Mouse (Mus musculus) CH12.LX (cell line): ENCODE results near the gene Klc4. TPM values are rescaled to one million over a fixed set of nuclear protein-coding genes. Genes with fewer than 3 reads are reported as not detected.
A peak's percentile ranks its signal among the peaks of the same experiment; 100 is the strongest.

ENCODE experiments used
- DNase-seq: peaks from one replicate; pipeline ENCODE4 v3.0.0-alpha.2; 2013; ENCODE audit errors: extremely low read depth
- H3K27ac ChIP-seq: 2 replicates; pipeline ENCODE4 v1.5.1; 2012; ENCODE audit warnings: low read depth, mild to moderate bottlenecking, control low read depth, moderate library complexity; ENCODE audit not compliant: insufficient read depth
- H3K27me3 ChIP-seq: replicated peaks from 2 replicates; pipeline ENCODE3; 2012; ENCODE audit warnings: inconsistent platforms
- H3K36me3 ChIP-seq, 2 experiments: replicated peaks in 1 of 2; 2 replicates each; pipeline versions ENCODE3 to v1.6.1; 2012; ENCODE audit warnings: inconsistent platforms in 1 of 2, low read length in 1 of 2, mild to moderate bottlenecking in 1 of 2, mixed read lengths in 1 of 2, moderate library complexity in 1 of 2; ENCODE audit not compliant: control insufficient read depth in 1 of 2, insufficient read depth in 1 of 2
- H3K4me1 ChIP-seq, 2 experiments: 2 replicates each; pipeline ENCODE4 v1.6.1; 2012; ENCODE audit warnings: inconsistent platforms in 1 of 2, moderate library complexity in 1 of 2; ENCODE audit not compliant: insufficient read depth in 2 of 2, control insufficient read depth in 1 of 2
- H3K4me2 ChIP-seq: 2 replicates; pipeline ENCODE4 v1.6.1; 2012; ENCODE audit warnings: low read depth, mild to moderate bottlenecking, control low read depth; ENCODE audit not compliant: poor library complexity, insufficient read depth, severe bottlenecking
- H3K4me3 ChIP-seq, 3 experiments: fragments of 150-350 bp in 1 of 3; sonication (generic) in 1 of 3; replicated peaks in 1 of 3; 2 replicates each; pipeline versions ENCODE3 to v1.5.1; 2011 to 2012; ENCODE audit warnings: low read depth in 2 of 3, low read length in 2 of 3, mild to moderate bottlenecking in 2 of 3, moderate library complexity in 2 of 3, control low read depth in 1 of 3, improper control_type of control experiment in 1 of 3, inconsistent platforms in 1 of 3, mixed read lengths in 1 of 3; ENCODE audit not compliant: poor library complexity in 1 of 3
- H3K79me2 ChIP-seq: replicated peaks from 2 replicates; pipeline ENCODE4 v1.6.1; 2012; ENCODE audit warnings: mild to moderate bottlenecking, moderate library complexity; ENCODE audit not compliant: control insufficient read depth, poor library complexity, insufficient read depth, severe bottlenecking; ENCODE audit errors: extremely low read depth
- H3K9ac ChIP-seq: 2 replicates; pipeline ENCODE4 v1.6.1; 2012; ENCODE audit warnings: low read depth, mild to moderate bottlenecking, control low read depth, moderate library complexity; ENCODE audit not compliant: insufficient read depth
- H3K9me3 ChIP-seq: replicated peaks from 2 replicates; pipeline ENCODE3; 2012; ENCODE audit warnings: low read length, inconsistent platforms, mixed read lengths
- CHD1 ChIP-seq: IDR thresholded peaks from 2 replicates; pipeline ENCODE4 v1.6.1; 2012; ENCODE audit warnings: low read depth, low read length, improper control_type of control experiment, inconsistent platforms
- ELF1 ChIP-seq: IDR thresholded peaks from 2 replicates; pipeline ENCODE4 v1.6.1; 2014; ENCODE audit warnings: low read depth, mild to moderate bottlenecking, inconsistent platforms, low read length, improper control_type of control experiment
- EP300 ChIP-seq: IDR thresholded peaks from 2 replicates; pipeline ENCODE4 v1.6.1; 2011; ENCODE audit warnings: low read length, improper control_type of control experiment
- ETS1 ChIP-seq: conservative IDR thresholded peaks from 2 replicates; pipeline ENCODE4 v1.6.1; 2012; ENCODE audit warnings: low read depth, mild to moderate bottlenecking, inconsistent platforms, low read length, improper control_type of control experiment, moderate library complexity
- IRF4 ChIP-seq: IDR thresholded peaks from 2 replicates; pipeline ENCODE4 v1.6.1; 2014; ENCODE audit warnings: low read depth, mild to moderate bottlenecking, inconsistent platforms, low read length, improper control_type of control experiment
- MAFK ChIP-seq: IDR thresholded peaks from 2 replicates; pipeline ENCODE4 v1.6.1; 2011; ENCODE audit warnings: low read length, improper control_type of control experiment; ENCODE audit not compliant: insufficient replicate concordance
- MAX ChIP-seq: IDR thresholded peaks from 2 replicates; pipeline ENCODE4 v1.6.1; 2011; ENCODE audit warnings: low read length, improper control_type of control experiment
- MEF2A ChIP-seq: IDR thresholded peaks from 2 replicates; pipeline ENCODE4 v1.6.1; 2014; ENCODE audit warnings: low read depth, mild to moderate bottlenecking, inconsistent platforms, low read length, improper control_type of control experiment, borderline replicate concordance
- MXI1 ChIP-seq: IDR thresholded peaks from 2 replicates; pipeline ENCODE4 v1.6.1; 2011; ENCODE audit warnings: mild to moderate bottlenecking, low read depth, low read length, improper control_type of control experiment
- MYC ChIP-seq: IDR thresholded peaks from 2 replicates; pipeline ENCODE4 v1.6.1; 2011; ENCODE audit warnings: low read depth, mild to moderate bottlenecking, improper control_type of control experiment, low read length
- POLR2A ChIP-seq: IDR thresholded peaks from 2 replicates; pipeline ENCODE4 v1.6.1; 2011; ENCODE audit warnings: low read depth, mild to moderate bottlenecking, improper control_type of control experiment, low read length
- POLR2AphosphoS2 ChIP-seq: IDR thresholded peaks from 2 replicates; pipeline ENCODE4 v1.6.1; 2011; ENCODE audit warnings: low read depth, low read length, improper control_type of control experiment
- SIN3A ChIP-seq: IDR thresholded peaks from 2 replicates; pipeline ENCODE4 v1.6.1; 2012; ENCODE audit warnings: low read length, improper control_type of control experiment, inconsistent platforms
- SMC3 ChIP-seq: IDR thresholded peaks from 2 replicates; pipeline ENCODE4 v1.6.1; 2011; ENCODE audit warnings: low read depth, low read length, improper control_type of control experiment
- TCF12 ChIP-seq: IDR thresholded peaks from 2 replicates; pipeline ENCODE4 v1.6.1; 2014; ENCODE audit warnings: low read depth, mild to moderate bottlenecking, inconsistent platforms, low read length, improper control_type of control experiment
- USF1 ChIP-seq: IDR thresholded peaks from 2 replicates; pipeline ENCODE4 v1.6.1; 2014; ENCODE audit warnings: low read depth, mild to moderate bottlenecking, inconsistent platforms, low read length, improper control_type of control experiment
- ZC3H11A ChIP-seq: IDR thresholded peaks from 2 replicates; pipeline ENCODE4 v1.6.1; 2012; ENCODE audit warnings: low read depth, mild to moderate bottlenecking, inconsistent platforms, low read length, improper control_type of control experiment
- dilution Hi-C: fragments of 300-500 bp; cut with MboI; formaldehyde crosslinking; loops from 2 replicates; pipeline ENCODE4 v1.14.3; 2020; ENCODE audit warnings: low sequenced_read_pairs; ENCODE audit not compliant: extremely low pct_unique_long_range_greater_than_20kb, extremely low pct_ligation_motif_present
- in situ Hi-C: fragments of 300-500 bp; cut with MboI; formaldehyde crosslinking; loops from 3 replicates; pipeline ENCODE4 v1.14.3; 2019; ENCODE audit warnings: low sequenced_read_pairs, low pct_ligation_motif_present, low pct_unique_long_range_greater_than_20kb, mixed read lengths
- polyA plus RNA-seq: library from polyadenylated mRNA; unstranded; fragments of >175 nt; gene quantifications from 2 replicates; pipeline ENCODE4 v1.2.1, GENCODE M21; 2012; ENCODE audit warnings: low read depth; ENCODE audit not compliant: insufficient read length
- total RNA-seq, 2 experiments: library from RNA; depleted of rRNA; stranded (reverse); fragments of 300-350 nt in 1 of 2; fragments of >200 nt in 1 of 2; gene quantifications; 2 replicates each; pipeline ENCODE4 v1.2.3; 2012 to 2014

Klc4 gene
- total and polyA plus RNA-seq, 3 experiments: 6.6 to 10.7 (median 6.7) TPM

DNA sequence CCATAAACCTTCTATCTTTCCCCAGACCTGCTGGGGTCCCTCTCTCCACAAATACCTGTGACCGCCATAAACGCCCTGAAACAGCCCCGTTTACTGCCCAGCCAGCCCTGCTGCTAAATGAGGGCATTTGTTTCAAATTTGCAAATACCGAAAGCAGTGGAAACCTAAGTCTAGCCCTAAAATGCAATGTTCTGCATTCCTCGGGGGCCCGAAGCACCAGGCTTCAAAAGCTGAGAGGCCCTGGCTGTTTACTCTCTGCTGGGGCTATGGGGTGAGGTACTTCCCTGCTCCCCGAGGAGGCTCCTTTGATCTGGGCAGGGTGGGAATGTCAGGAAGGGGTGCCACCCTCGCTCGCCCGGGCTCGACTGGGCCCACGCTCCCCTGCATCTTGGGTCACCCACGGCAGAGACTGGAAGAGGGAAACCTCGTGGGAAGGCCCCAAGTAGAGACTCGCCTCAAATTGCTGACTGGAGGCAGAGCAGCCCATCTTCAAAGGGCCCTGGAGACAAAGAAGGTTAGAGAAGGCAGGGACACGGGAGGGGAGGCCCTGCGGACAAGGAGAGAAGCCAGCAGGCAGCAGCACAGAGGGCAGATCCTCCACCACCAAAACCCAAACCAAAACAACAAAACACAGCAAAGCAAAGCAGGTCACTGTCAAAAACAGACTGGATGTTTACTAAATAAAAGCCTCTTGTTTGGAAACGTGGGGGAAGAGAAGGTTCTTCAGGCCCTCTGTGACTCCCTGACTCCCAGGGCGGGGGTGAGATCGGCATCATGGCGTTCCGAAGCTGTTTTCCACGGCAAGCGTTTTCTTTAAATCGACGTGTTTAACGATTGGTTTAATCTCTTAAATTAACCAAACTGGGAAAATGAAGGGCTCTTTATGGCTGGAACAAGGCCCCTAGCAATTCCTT, 26.8 kb downstream of the Klc4 start:
- Histone ChIP-seq H3K4me1 (peaks cover 34 to 56% of the 10 kb centered on the region in 2 experiments), H3K9me3 (no peaks in the 10 kb centered on the region), H3K27ac (peak overlapping the region; percentile 61; the same call in 1 of the 2 replicates), H3K27me3 (no peaks in the 10 kb centered on the region), H3K36me3 (no peaks in the 10 kb centered on the region), H3K79me2 (no peaks in the 10 kb centered on the region), H3K9ac (no peak overlapping the region), H3K4me3 (peak overlapping the region in 1 of 3 experiments; percentile 16), H3K4me2 (peak overlapping the region; percentile 51)
- DNase-seq: no peak
- in situ Hi-C loops: no loop called here
- no peak for TF ChIP-seq ELF1
- no peak for TF ChIP-seq ETS1
- no peak for TF ChIP-seq EP300
- TF ChIP-seq MYC: no peak
- no peak for TF ChIP-seq POLR2AphosphoS2
- TF ChIP-seq IRF4: no peak
- no peak for TF ChIP-seq TCF12
- no peak for TF ChIP-seq SMC3
- no peak for TF ChIP-seq MAX
- TF ChIP-seq USF1: no peak
- no peak for TF ChIP-seq MXI1
- no peak for TF ChIP-seq SIN3A
- TF ChIP-seq ZC3H11A: no peak
- no peak for TF ChIP-seq MAFK
- TF ChIP-seq POLR2A: no peak
- TF ChIP-seq CHD1: no peak
- dilution Hi-C loops: no loop called here

GRCm38 (mm10) chr17:46618394-46618768, 27.4 kb downstream of the Klc4 start:
- Histone ChIP-seq H3K36me3 (no peaks in the 10 kb centered on the region), H3K4me3 (no peak overlapping the region), H3K4me1 (peaks cover 30 to 52% of the 10 kb centered on the region in 2 experiments), H3K9me3 (no peaks in the 10 kb centered on the region), H3K27ac (peak overlapping the region; percentile 61; the same call in 1 of the 2 replicates), H3K27me3 (no peaks in the 10 kb centered on the region), H3K79me2 (no peaks in the 10 kb centered on the region), H3K4me2 (peak overlapping the region; percentile 51), H3K9ac (no peak overlapping the region)
- DNase-seq: no peak
- in situ Hi-C loops: no loop called here
- dilution Hi-C loops: no loop called here
- TF ChIP-seq MEF2A (no peak), EP300 (0 out of 2 replicates have a peak, but pooled peaks have one; percentile 17)
